Mouse (Mus musculus) limb, embryonic 11.5 days (tissue): ENCODE measurements around the gene Naxd. TPM values are rescaled to one million over a fixed set of nuclear protein-coding genes. Genes with fewer than 3 reads are reported as not detected.

ENCODE experiments used
- ATAC-seq: fragments of 200-750 bp; cut with Nextera tagmentation; 2 replicates; pipeline ENCODE4 v1.8.0; 2017; ENCODE audit warnings: low read depth; ENCODE audit not compliant: insufficient number of reproducible peaks, low FRiP score, low TSS enrichment
- DNase-seq: peaks from one replicate; pipeline ENCODE4 v3.0.0-alpha.2; 2015; ENCODE audit warnings: low spot score
- H3K27ac ChIP-seq: fragments of 300-500 bp; sonication (generic); replicated peaks from 2 replicates; pipeline ENCODE4 v1.5.1; 2014; ENCODE audit warnings: low read depth, mild to moderate bottlenecking, low read length
- H3K27me3 ChIP-seq: fragments of 300-500 bp; sonication (generic); 2 replicates; pipeline ENCODE4 v1.6.1; 2014; ENCODE audit warnings: mild to moderate bottlenecking, low read length, mixed read lengths; ENCODE audit not compliant: control insufficient read depth, insufficient read depth
- H3K36me3 ChIP-seq: fragments of 300-500 bp; sonication (generic); 2 replicates; pipeline ENCODE4 v1.6.1; 2014; ENCODE audit warnings: mild to moderate bottlenecking, low read length, moderate library complexity, mixed read lengths; ENCODE audit not compliant: control insufficient read depth, insufficient read depth
- H3K4me1 ChIP-seq: fragments of 300-500 bp; sonication (generic); 2 replicates; pipeline ENCODE4 v1.6.1; 2014; ENCODE audit warnings: low read length, mixed read lengths; ENCODE audit not compliant: control insufficient read depth, insufficient read depth
- H3K4me2 ChIP-seq: fragments of 300-500 bp; sonication (generic); 2 replicates; pipeline ENCODE4 v1.6.1; 2014; ENCODE audit warnings: low read depth, mild to moderate bottlenecking, moderate library complexity; ENCODE audit not compliant: severe bottlenecking
- H3K4me3 ChIP-seq: fragments of 300-500 bp; sonication (generic); 2 replicates; pipeline ENCODE4 v1.5.1; 2014; ENCODE audit warnings: low read depth, low read length
- H3K9ac ChIP-seq: fragments of 300-500 bp; sonication (generic); 2 replicates; pipeline ENCODE4 v1.6.1; 2014; ENCODE audit warnings: mild to moderate bottlenecking, low read length
- H3K9me3 ChIP-seq: fragments of 300-500 bp; sonication (generic); 2 replicates; pipeline ENCODE4 v1.6.1; 2016; ENCODE audit warnings: low read length; ENCODE audit not compliant: control insufficient read depth
- WGBS: fragments of 180-500 bp; shearing (Covaris S2); extraction: QIAGEN DNeasy Blood & Tissue Kit; methylation state at CpG from one replicate; pipeline ENCODE4 v1.1.7; 2014; 5-methylcytosine and 5-hydroxymethylcytosine counted together
- polyA plus RNA-seq: library from polyadenylated mRNA; unstranded; fragments of >200 nt; fragmentation: Nextera tagmentation; extraction: Ambion mirVana; gene quantifications from 2 replicates; pipeline ENCODE4 v1.2.1, GENCODE M21; 2014

The Naxd gene
- polyA plus RNA-seq, 1 experiment from 2014 or later: 107 TPM

GRCm38 (mm10) chr8:11508880-11509279 is 11.6 kb downstream of the Naxd start:
- Histone ChIP-seq H3K9ac (no peak overlapping the region), H3K4me1 (no peaks in the 10 kb centered on the region), H3K27me3 (no peaks in the 10 kb centered on the region), H3K36me3 (peaks cover 24% of the 10 kb centered on the region; the same call in 1 of the 2 replicates), H3K4me3 (no peak overlapping the region), H3K27ac (no peak overlapping the region), H3K9me3 (no peaks in the 10 kb centered on the region), H3K4me2 (no peak overlapping the region)
- no peak for ATAC-seq
- WGBS: 76% methylated on average over 10 of the region's 10 CpGs
- DNase-seq: no peak

GRCm38 (mm10) chr8:11510971-11511370 is 13.7 kb downstream of the Naxd start:
- H3K4me3 ChIP-seq: no peak overlapping the region
- ATAC-seq (no peak), DNase-seq (no peak)
- no peak overlapping the region for H3K9ac ChIP-seq
- 94% methylated on average over 5 of the region's 5 CpGs for WGBS
- H3K36me3 ChIP-seq: peaks cover 20% of the 10 kb centered on the region; the same call in 1 of the 2 replicates
- no peaks in the 10 kb centered on the region for H3K27me3 ChIP-seq
- no peak overlapping the region for H3K27ac ChIP-seq
- H3K4me2 ChIP-seq: no peak overlapping the region
- no peaks in the 10 kb centered on the region for H3K9me3 ChIP-seq
- no peaks in the 10 kb centered on the region for H3K4me1 ChIP-seq

GRCm38 (mm10) chr8:11512711-11513110 is 15.4 kb downstream of the Naxd start:
- Histone ChIP-seq H3K4me2 (no peak overlapping the region), H3K36me3 (peaks cover 17% of the 10 kb centered on the region; the same call in 1 of the 2 replicates), H3K9ac (no peak overlapping the region), H3K4me1 (no peaks in the 10 kb centered on the region), H3K27ac (no peak overlapping the region), H3K9me3 (no peaks in the 10 kb centered on the region), H3K27me3 (no peaks in the 10 kb centered on the region), H3K4me3 (no peak overlapping the region)
- WGBS: 89% methylated on average over 9 of the region's 9 CpGs
- DNase-seq (no peak), ATAC-seq (no peak)

GRCm38 (mm10) chr8:11513247-11513646 is 15.9 kb downstream of the Naxd start:
- Histone ChIP-seq H3K27me3 (no peaks in the 10 kb centered on the region), H3K9me3 (no peaks in the 10 kb centered on the region), H3K9ac (no peak overlapping the region), H3K4me1 (no peaks in the 10 kb centered on the region), H3K27ac (no peak overlapping the region), H3K4me2 (no peak overlapping the region), H3K36me3 (peaks cover 17% of the 10 kb centered on the region; the same call in 1 of the 2 replicates), H3K4me3 (no peak overlapping the region)
- DNase-seq (no peak), ATAC-seq (no peak)
- WGBS: 88% methylated on average over 5 of the region's 5 CpGs

GRCm38 (mm10) chr8:11516292-11516691 is 19.0 kb downstream of the Naxd start:
- Histone ChIP-seq H3K4me1 (no peaks in the 10 kb centered on the region), H3K9ac (no peak overlapping the region), H3K27me3 (no peaks in the 10 kb centered on the region), H3K9me3 (no peaks in the 10 kb centered on the region), H3K4me3 (no peak overlapping the region), H3K27ac (no peak overlapping the region), H3K36me3 (peaks cover 15% of the 10 kb centered on the region; the same call in 1 of the 2 replicates), H3K4me2 (no peak overlapping the region)
- DNase-seq (no peak), ATAC-seq (no peak)
- 94% methylated on average over 9 of the region's 9 CpGs for WGBS

- Histone ChIP-seq H3K36me3 (peaks cover 11% of the 10 kb centered on the region; the same call in 1 of the 2 replicates), H3K27me3 (no peaks in the 10 kb centered on the region), H3K4me2 (no peak overlapping the region), H3K27ac (no peak overlapping the region), H3K4me1 (no peaks in the 10 kb centered on the region), H3K9ac (no peak overlapping the region), H3K4me3 (no peak overlapping the region), H3K9me3 (no peaks in the 10 kb centered on the region)
- ATAC-seq (no peak), DNase-seq (no peak)
- WGBS: 80% methylated on average over 16 of the region's 16 CpGs
These were observed 20.2 kb downstream of the Naxd start for GRCm38 (mm10) chr8:11517366-11518055.

- H3K9me3 ChIP-seq: no peaks in the 10 kb centered on the region
- H3K27me3 ChIP-seq: no peaks in the 10 kb centered on the region
- H3K36me3 ChIP-seq: peaks cover 13% of the 10 kb centered on the region; the same call in 1 of the 2 replicates
- no peak overlapping the region for H3K9ac ChIP-seq
- no peak for ATAC-seq
- H3K4me2 ChIP-seq: no peak overlapping the region
- no peak overlapping the region for H3K4me3 ChIP-seq
- H3K4me1 ChIP-seq: no peaks in the 10 kb centered on the region
- WGBS: 89% methylated on average over 6 of the region's 6 CpGs
- no peak for DNase-seq
- no peak overlapping the region for H3K27ac ChIP-seq
These were observed 20.7 kb downstream of the Naxd start for GRCm38 (mm10) chr8:11518056-11518396.

GRCm38 (mm10) chr8:11518676-11519075 is 21.4 kb downstream of the Naxd start:
- WGBS: 97% methylated on average over 11 of the region's 11 CpGs
- Histone ChIP-seq H3K4me1 (no peaks in the 10 kb centered on the region), H3K27me3 (no peaks in the 10 kb centered on the region), H3K4me2 (no peak overlapping the region), H3K36me3 (peaks cover 13% of the 10 kb centered on the region; the same call in 1 of the 2 replicates), H3K4me3 (no peak overlapping the region), H3K9me3 (no peaks in the 10 kb centered on the region), H3K27ac (no peak overlapping the region), H3K9ac (no peak overlapping the region)
- no peak for DNase-seq
- ATAC-seq: no peak

GRCm38 (mm10) chr8:11523331-11523730 is 26.0 kb downstream of the Naxd start:
- no peak for ATAC-seq
- no peak overlapping the region for H3K4me3 ChIP-seq
- WGBS: 89% methylated on average over 3 of the region's 3 CpGs
- no peaks in the 10 kb centered on the region for H3K4me1 ChIP-seq
- H3K27me3 ChIP-seq: no peaks in the 10 kb centered on the region
- no peak overlapping the region for H3K4me2 ChIP-seq
- no peak overlapping the region for H3K9ac ChIP-seq
- peaks cover 7% of the 10 kb centered on the region for H3K36me3 ChIP-seq
- no peak overlapping the region for H3K27ac ChIP-seq
- no peak for DNase-seq
- no peaks in the 10 kb centered on the region for H3K9me3 ChIP-seq
